Mouse (Mus musculus) megakaryocyte progenitor cell, adult 5-6 weeks (primary cell): ENCODE measurements around the gene Grap2. TPM values are rescaled to one million over a fixed set of nuclear protein-coding genes. Genes with fewer than 3 reads are reported as not detected.

Experiments used
- ATAC-seq: replicated peaks from 2 replicates; pipeline ENCODE4 v1.8.0; 2016; ENCODE audit warnings: mild to moderate bottlenecking, moderate TSS enrichment, inconsistent platforms; ENCODE audit not compliant: poor library complexity
- total RNA-seq, 2 experiments: library from RNA; stranded (forward) in 1 of 2; stranded (reverse) in 1 of 2; fragments of 157-497, 149-512 nt in 1 of 2; fragments of 200-1000 nt in 1 of 2; gene quantifications; 2 replicates each; pipeline versions ENCODE4 v1.2.3 to v1.2.4; 2015 to 2017

Gene Grap2
- 0.05 and 1.2 TPM in 2 replicates for total RNA-seq (2015)
- 1.5 and 1.8 TPM in 2 replicates for total RNA-seq (2017)

- ATAC-seq = peak; percentile 95
Measured at GRCm38 (mm10) chr15:80572291-80572690, at the start of gene Grap2. TSS of gene Grap2 (plus strand) at chr15:80572594.

- no peak for ATAC-seq
Measured at GRCm38 (mm10) chr15:80529955-80530869, 42.2 kb upstream of the Grap2 start.

GRCm38 (mm10) chr15:80531026-80531425 lies 41.4 kb upstream of the Grap2 start:
- peak; percentile 59 for ATAC-seq

- ATAC-seq = peak; percentile 83
Measured at GRCm38 (mm10) chr15:80532281-80533072, 39.9 kb upstream of the Grap2 start.

GRCm38 (mm10) chr15:80533274-80533673 lies 39.1 kb upstream of the Grap2 start:
- ATAC-seq = no peak

- no peak for ATAC-seq
Measured at GRCm38 (mm10) chr15:80536051-80536450, 36.3 kb upstream of the Grap2 start.

GRCm38 (mm10) chr15:80538075-80538474 lies 34.3 kb upstream of the Grap2 start:
- no peak for ATAC-seq

DNA sequence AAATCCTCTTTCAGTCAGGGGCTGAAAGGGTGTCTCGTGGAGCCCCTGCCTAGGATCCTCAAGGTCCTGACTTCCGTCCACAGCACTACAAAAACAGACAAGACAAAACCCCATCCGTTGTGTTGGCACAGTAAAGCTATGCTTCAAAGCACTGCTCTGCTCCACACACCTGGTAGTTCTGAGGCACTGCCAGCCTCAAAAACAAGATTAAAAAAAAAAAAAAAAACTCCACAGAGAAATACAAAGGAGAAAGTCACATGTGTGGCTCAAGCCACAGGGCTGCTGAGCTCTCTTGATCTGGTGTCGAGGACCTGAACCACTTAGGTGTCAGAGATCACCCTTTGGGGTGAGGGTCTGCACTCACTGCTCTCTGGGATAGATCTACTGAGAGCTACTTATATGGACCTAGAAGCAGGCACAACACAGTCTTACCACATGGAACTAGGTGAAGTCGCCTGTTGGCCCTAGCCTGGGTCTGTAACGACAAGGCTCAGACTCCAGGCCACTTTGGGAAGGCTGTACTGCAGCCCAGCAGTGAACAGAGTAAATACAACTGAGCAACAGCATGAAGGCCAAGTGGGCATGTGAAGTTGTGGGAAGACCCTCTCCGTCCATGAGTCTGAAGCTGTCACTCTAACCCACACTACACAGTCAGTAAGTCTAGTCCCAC lies 33.6 kb upstream of the Grap2 start:
- ATAC-seq = no peak

GRCm38 (mm10) chr15:80544115-80544514 lies 28.3 kb upstream of the Grap2 start:
- ATAC-seq = peak; percentile 80

GRCm38 (mm10) chr15:80545430-80545829 lies 27.0 kb upstream of the Grap2 start:
- no peak for ATAC-seq

- peak; percentile 54 for ATAC-seq
Measured at GRCm38 (mm10) chr15:80554860-80555822, 17.3 kb upstream of the Grap2 start.

GRCm38 (mm10) chr15:80556021-80556420 lies 16.4 kb upstream of the Grap2 start:
- ATAC-seq = no peak

GRCm38 (mm10) chr15:80557745-80558144 lies 14.6 kb upstream of the Grap2 start:
- 0 out of 2 replicates have a peak, but pooled peaks have one; percentile 36 for ATAC-seq

DNA sequence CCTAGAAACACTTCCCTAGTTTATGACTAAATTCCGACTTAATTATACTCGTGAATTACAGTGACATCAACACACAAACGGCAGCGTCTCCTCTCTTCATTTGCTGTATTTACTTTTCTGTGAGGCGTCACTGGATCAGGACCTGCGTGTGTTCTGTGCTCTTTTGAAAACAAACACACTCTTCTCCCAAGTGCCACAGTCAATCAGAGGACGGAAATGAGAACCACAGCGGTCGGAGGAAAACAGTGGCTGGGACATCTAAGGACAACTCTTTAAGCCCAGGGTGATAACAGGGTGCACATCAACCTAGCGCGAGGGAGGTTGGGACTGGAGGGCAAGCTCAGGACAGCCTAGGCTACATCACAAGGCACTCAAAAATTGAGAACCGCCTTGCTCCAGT lies 12.9 kb upstream of the Grap2 start:
- no peak for ATAC-seq

DNA sequence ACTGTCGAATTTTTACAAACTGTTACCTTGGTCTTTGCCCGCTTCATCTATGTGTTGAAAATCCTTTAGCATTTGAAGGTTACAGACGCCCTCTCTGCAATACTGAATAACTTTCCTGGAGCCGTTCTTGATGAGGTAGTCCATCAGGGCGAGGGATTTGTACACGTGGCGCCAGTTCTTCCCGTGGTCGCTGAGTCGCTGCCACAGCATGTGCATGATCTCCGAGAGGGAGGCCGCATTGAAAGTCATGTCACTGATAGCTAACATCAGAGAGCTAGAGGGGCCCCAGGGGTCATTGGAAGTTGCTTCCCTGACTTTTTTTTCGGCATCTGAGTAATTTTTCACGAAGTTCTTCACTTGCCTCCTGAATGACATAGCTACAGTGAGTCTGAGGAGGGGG lies 12.4 kb upstream of the Grap2 start:
- no peak for ATAC-seq

DNA sequence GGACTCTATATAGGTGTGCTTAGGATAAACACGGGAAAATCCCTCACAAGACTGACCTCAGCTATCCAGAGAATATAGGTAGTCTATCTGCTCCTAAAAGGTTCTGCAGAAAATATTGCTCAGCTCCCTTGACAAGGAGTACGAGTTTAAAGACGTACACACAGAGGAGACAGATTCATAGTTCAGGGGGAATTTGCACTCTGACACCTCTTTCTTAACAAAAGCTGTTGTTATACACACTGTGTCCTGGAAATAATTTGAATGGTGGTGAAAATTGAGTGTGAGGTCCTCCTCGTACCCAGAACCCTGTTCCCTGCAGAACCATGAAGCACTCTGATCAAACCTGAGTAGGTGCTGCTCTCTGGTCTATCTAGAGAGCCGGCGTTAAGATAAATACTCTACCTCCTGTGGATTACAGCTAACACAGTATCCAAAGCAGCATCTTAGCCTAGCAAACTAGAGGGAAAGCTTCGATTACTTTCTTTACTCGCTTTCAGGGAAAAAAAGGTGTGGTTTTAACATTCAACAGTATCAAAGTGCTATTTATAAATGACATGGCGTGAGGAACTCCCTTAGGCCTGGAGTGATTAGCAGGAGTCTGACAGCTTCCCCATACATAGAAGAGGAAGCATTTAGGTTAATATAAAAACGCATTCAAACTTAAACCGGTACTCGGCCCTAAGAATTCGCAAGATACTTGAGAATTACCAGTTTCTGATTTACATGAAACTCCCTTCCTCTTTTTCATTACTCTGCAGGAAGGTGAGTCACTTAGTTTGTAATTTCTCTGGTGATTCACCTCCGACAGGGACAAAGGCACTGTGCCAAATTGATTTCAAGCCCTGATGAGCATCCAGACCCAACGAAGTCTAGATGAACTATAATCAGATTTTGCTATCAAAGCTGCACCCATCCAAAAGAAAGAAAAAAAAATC lies 11.5 kb upstream of the Grap2 start:
- peak; percentile 50 for ATAC-seq

GRCm38 (mm10) chr15:80562446-80562845 lies 9.9 kb upstream of the Grap2 start:
- no peak for ATAC-seq

- ATAC-seq = peak; percentile 53
Measured at GRCm38 (mm10) chr15:80563634-80564208, 8.7 kb upstream of the Grap2 start.
